Mouse (Mus musculus) hindbrain, embryonic 12.5 days (tissue): ENCODE data around the gene Aldh3b3. TPM values are rescaled to one million over a fixed set of nuclear protein-coding genes. Genes with fewer than 3 reads are reported as not detected.

ENCODE experiments used
- ATAC-seq: fragments of 200-750 bp; cut with Nextera tagmentation; 2 replicates; pipeline ENCODE4 v1.8.0; 2017; ENCODE audit warnings: moderate TSS enrichment; ENCODE audit not compliant: low FRiP score
- H3K27ac ChIP-seq: fragments of 300-500 bp; sonication (generic); 2 replicates; pipeline ENCODE4 v1.5.1; 2016; ENCODE audit warnings: mild to moderate bottlenecking
- H3K27me3 ChIP-seq: fragments of 300-500 bp; sonication (generic); 2 replicates; pipeline ENCODE4 v1.6.1; 2016; ENCODE audit warnings: mild to moderate bottlenecking
- H3K36me3 ChIP-seq: fragments of 300-500 bp; sonication (generic); 2 replicates; pipeline ENCODE4 v1.6.1; 2016; ENCODE audit warnings: mild to moderate bottlenecking
- H3K4me1 ChIP-seq: fragments of 300-500 bp; sonication (generic); 2 replicates; pipeline ENCODE4 v1.6.1; 2016
- H3K4me2 ChIP-seq: fragments of 300-500 bp; sonication (generic); replicated peaks from 2 replicates; pipeline ENCODE4 v1.6.1; 2016; ENCODE audit warnings: mild to moderate bottlenecking
- H3K4me3 ChIP-seq: fragments of 300-500 bp; sonication (generic); 2 replicates; pipeline ENCODE4 v1.5.1; 2016; ENCODE audit warnings: mild to moderate bottlenecking
- H3K9ac ChIP-seq: fragments of 300-500 bp; sonication (generic); 2 replicates; pipeline ENCODE4 v1.6.1; 2016; ENCODE audit warnings: mild to moderate bottlenecking, moderate library complexity
- H3K9me3 ChIP-seq: fragments of 300-500 bp; sonication (generic); replicated peaks from 2 replicates; pipeline ENCODE4 v1.6.1; 2016; ENCODE audit warnings: mild to moderate bottlenecking
- WGBS: fragments of 180-500 bp; shearing (Covaris S2); methylation state at CpG from one replicate; pipeline ENCODE4 v1.1.7; 2016; 5-methylcytosine and 5-hydroxymethylcytosine counted together
- polyA plus RNA-seq: library from polyadenylated mRNA; unstranded; fragments of >200 nt; fragmentation: Nextera tagmentation; extraction: Ambion mirVana; gene quantifications from 2 replicates; pipeline ENCODE4 v1.2.1, GENCODE M21; 2016

The Aldh3b3 gene
- polyA plus RNA-seq, 1 experiment from 2014 or later, result not detected

DNA sequence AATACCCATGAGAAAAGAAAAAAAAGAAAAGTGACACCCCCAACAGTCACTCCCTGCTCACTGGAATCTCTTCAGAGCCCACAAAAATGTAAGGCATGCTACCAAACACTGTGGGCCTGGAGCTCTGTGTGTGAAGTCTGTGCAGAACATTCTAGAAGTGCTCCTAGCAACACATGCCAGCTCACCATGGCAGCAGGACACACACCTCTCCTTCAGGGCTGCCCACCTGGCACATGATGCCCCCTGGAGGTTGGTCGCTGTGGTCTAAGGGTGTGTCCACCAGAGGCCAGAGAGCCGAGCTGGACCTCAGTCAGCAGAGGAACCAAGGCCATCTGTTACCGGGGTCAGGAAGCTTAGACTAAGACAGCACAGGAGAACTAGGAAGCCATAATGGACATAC is 32.2 kb upstream of the Aldh3b3 start:
- 76% methylated on average over 3 of the region's 3 CpGs for WGBS
- Histone ChIP-seq H3K27ac (no peak overlapping the region), H3K4me2 (no peak overlapping the region), H3K4me1 (peaks cover 15% of the 10 kb centered on the region), H3K4me3 (no peak overlapping the region), H3K9me3 (no peaks in the 10 kb centered on the region), H3K36me3 (no peaks in the 10 kb centered on the region), H3K27me3 (no peaks in the 10 kb centered on the region), H3K9ac (no peak overlapping the region)
- ATAC-seq, result no peak

DNA sequence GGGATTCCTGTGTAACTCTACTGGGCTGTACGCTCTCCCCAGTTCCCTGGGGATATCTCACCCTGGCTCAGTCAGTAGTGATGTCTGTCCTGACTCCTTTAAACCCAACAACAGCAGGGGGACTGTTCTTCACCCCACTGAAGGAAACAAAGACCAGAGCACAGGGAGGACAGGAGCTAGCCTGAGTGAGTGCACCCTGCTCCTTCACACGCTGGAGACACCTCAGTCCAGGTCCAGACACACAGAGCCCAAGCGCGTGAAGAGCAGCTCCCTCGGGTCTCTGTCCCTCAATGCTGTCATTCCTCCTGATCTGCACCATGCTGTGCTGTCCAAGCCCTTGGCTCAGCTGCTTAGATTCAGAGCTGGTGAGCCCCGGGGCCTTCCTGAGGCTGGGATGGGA is 31.8 kb upstream of the Aldh3b3 start:
- ATAC-seq, result no peak
- WGBS, result 62% methylated on average over 6 of the region's 6 CpGs
- Histone ChIP-seq H3K9ac (no peak overlapping the region), H3K4me3 (no peak overlapping the region), H3K36me3 (no peaks in the 10 kb centered on the region), H3K4me1 (peaks cover 15% of the 10 kb centered on the region), H3K9me3 (no peaks in the 10 kb centered on the region), H3K27me3 (no peaks in the 10 kb centered on the region), H3K4me2 (no peak overlapping the region), H3K27ac (no peak overlapping the region)

DNA sequence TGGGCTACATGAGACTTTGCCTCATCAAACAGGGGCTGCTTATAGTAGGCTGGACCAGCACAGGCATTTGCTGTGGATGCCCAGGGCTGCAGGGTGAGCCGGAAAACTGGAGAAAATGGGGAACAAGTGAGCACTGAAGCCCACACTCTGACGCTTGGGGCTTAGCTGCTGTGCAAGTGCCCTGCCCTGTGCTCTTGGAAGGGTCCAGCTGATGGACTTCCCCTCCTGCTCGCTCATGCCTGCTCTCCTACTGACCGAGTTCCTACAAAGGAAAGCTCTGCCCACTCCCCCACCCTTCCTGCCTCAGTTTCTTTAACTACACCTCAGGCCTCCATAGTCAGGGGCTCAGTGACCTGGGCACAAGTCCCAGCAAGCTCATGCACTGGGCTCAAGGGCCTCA is 30.5 kb upstream of the Aldh3b3 start:
- Histone ChIP-seq H3K27me3 (no peaks in the 10 kb centered on the region), H3K4me1 (peaks cover 15% of the 10 kb centered on the region), H3K4me3 (no peak overlapping the region), H3K36me3 (no peaks in the 10 kb centered on the region), H3K4me2 (no peak overlapping the region), H3K27ac (no peak overlapping the region), H3K9ac (no peak overlapping the region), H3K9me3 (no peaks in the 10 kb centered on the region)
- no peak for ATAC-seq
- 86% methylated on average over 4 of the region's 4 CpGs for WGBS

DNA sequence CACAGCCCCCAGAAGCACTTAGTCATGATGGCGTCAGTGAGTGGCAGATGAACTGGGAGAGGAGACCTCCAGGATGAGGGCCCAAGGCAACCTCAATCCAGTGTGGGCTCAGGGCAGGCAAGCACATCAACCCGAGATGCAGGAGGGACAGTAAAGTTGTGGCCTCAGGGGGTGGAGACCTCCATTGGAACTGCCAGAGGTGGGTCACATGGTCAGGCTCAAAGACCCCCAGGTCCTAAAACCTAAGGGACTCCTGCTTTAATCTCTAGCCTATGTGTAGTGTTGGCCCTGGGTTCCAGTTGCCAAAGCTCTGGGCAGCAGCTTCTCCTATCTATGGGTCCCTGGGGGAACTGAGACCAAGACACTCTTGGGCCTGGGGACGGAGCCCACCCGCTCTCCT is 29.7 kb upstream of the Aldh3b3 start:
- no peak overlapping the region for H3K27ac ChIP-seq
- 73% methylated on average over 4 of the region's 4 CpGs for WGBS

DNA sequence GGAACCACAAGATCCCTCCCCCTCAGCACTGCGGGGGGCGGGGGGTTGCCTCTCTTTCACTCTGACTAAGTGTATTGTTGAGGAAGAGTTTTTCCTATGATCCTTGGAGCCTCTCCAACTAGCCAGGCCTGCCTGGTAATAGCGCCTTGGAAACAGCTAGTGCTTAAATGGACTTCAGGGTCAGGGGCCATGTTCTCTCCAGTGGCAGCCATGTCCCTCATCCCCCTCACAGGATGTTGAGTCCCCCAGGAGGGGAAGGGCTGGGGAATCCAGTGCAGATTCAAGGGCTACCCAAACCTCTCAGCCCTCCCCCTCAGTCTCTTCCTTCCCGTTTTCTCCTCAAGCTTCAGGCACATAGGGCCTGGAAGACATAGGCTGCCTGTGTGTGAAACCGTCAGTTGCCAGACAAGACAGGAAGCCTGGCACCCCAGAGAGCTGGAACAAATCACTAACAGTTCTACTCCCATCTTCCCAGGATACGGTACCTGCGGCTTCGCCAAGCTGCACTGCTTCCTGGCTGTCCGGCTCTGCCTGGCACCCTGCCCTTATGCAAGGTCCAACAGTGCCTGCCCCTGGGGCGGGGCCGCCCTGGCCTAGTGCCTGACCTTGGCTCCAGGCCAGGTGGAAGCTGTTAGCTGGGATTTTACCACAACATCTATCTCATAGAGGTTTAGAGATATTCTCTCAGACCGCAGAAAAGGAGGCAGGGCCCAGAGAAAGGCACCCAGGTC is 29.1 kb upstream of the Aldh3b3 start, which contains the start of gene Aldh3b1:
Aldh3b1 (minus strand) TSS at position 598 of the 731 bp plus-strand sequence.
- no peaks in the 10 kb centered on the region for H3K9me3 ChIP-seq
- 58% methylated on average over 12 of the region's 12 CpGs for WGBS
- peak within 1 kb of the TSS; percentile 61; the same call in 1 of the 2 replicates for H3K27ac ChIP-seq
- H3K27me3 ChIP-seq, result no peaks in the 10 kb centered on the region
- peak; percentile 43; the same call in 1 of the 2 replicates for ATAC-seq
- H3K36me3 ChIP-seq, result no peaks in the 10 kb centered on the region
- H3K4me1 ChIP-seq, result peaks cover 12% of the 10 kb centered on the region
- H3K9ac ChIP-seq, result no peak within 1 kb of the TSS
- H3K4me2 ChIP-seq, result no peak within 1 kb of the TSS
- H3K4me3 ChIP-seq, result no peak within 1 kb of the TSS

More for the DNA sequence above, 29.7 kb upstream of the Aldh3b3 start:
- no peak for ATAC-seq
- Histone ChIP-seq H3K27me3 (no peaks in the 10 kb centered on the region), H3K9ac (no peak overlapping the region), H3K4me1 (peaks cover 12% of the 10 kb centered on the region), H3K36me3 (no peaks in the 10 kb centered on the region), H3K9me3 (no peaks in the 10 kb centered on the region), H3K4me3 (no peak overlapping the region), H3K4me2 (no peak overlapping the region)

DNA sequence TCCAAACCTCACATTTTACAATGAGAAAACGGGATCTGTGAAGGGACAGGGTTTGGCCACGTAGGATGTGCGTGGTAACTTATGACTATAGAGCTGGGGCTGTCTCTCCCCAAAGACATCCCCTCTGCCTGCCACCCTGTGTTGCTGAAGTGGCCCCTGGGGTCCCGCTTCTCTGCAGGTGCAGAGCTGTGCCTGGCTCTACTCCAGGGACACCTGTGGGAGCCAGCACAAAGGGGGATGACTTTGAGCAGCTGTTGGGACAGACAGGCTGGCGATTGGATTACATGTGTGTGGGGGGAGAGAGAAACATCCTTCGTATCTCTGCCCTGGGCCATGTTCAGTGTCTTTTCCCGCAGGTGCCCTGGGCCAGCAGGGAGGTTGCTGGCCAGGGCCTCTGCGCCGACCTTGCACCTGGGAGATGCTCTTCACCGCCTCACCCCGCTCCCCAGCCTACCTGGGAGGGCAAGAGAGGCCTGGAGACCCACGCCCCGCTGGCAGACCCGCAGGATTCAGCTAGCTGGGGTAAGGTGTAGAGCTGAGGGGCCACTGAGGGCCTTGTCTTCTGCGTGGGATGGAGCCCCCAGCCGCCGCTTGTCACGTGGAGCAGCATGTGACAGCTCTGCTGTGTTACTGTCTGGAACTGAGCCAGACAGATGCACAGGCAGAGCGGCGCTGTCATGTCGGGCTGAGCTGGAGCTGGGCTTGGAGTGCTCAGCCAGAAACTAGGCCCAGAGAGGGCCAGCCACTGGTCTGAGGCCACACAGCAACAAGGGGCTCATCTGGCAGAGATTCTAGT is 28.0 kb upstream of the Aldh3b3 start:
- ATAC-seq, result no peak
- Histone ChIP-seq H3K36me3 (no peaks in the 10 kb centered on the region), H3K27me3 (peaks cover 6% of the 10 kb centered on the region; the same call in 1 of the 2 replicates), H3K4me2 (no peak overlapping the region), H3K9ac (no peak overlapping the region), H3K4me1 (peaks cover 17% of the 10 kb centered on the region), H3K9me3 (no peaks in the 10 kb centered on the region), H3K4me3 (no peak overlapping the region), H3K27ac (no peak overlapping the region)
- WGBS, result 72% methylated on average over 21 of the region's 21 CpGs

DNA sequence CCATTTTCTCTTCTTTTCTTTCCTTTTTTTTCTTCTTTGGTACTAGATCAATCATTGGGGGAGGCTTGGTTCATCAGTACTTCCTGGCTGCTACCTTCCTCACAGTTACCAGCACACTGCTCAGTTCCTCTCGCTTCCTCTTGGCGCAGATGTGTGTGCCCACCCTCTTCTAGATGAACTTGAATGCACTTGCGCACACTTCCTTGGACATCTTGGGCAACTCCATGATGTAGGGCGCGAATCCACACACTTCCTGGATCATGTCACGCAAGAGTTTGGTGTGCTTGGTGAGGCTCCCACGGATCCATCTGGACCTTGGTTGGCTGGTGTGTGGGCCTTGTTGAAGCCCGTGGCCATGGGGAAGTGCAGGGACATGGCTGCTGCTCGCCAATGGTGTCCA is 26.7 kb upstream of the Aldh3b3 start:
- ATAC-seq, result no peak
- Histone ChIP-seq H3K9ac (no peak overlapping the region), H3K4me1 (peaks cover 27% of the 10 kb centered on the region), H3K4me2 (no peak overlapping the region), H3K9me3 (no peaks in the 10 kb centered on the region), H3K27me3 (peaks cover 15% of the 10 kb centered on the region), H3K36me3 (no peaks in the 10 kb centered on the region), H3K27ac (no peak overlapping the region), H3K4me3 (no peak overlapping the region)
- 92% methylated on average over 9 of the region's 9 CpGs for WGBS

DNA sequence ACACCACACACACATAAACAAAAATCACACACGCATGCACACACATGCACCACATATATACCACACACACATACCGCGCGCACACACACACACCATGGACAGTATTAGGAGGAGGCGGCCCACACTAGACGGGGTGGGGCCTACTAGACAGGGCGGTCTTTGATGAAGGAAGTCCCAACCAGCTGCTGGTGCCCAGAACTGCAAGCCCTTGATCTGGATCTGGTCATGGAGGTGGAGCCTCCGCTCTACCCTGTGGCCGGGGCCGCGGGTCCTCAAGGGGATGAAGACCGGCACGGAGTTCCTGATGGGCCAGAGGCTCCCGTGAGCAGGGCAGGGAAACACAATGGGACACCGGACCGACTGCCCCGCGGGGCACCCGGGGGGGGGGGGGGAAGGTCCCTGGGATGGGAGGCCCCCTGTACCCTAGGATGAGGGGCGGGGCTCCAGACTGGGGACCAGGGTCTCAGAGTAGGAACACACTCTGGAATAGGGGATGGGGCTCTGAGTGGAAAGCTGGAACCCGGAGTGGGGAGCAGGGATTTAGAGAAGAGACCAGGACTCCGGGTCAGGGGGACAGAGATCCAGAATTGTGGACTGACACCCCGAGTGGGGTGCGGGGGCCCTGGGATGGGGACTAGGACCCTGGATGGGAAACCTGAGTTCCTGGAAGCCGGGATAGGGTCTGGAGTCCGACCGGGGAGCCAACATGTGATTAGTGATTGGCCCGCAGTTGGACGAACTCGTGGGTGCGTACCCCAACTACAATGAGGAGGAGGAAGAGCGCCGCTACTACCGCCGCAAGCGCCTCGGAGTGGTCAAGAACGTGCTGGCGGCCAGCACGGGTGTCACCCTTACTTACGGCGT is 23.2 kb upstream of the Aldh3b3 start, which contains the start of gene Unc93b1:
Unc93b1 (plus strand) TSS at position 155 of the 864 bp plus-strand sequence.
- Histone ChIP-seq H3K4me2 (peak within 1 kb of the TSS; percentile 79), H3K4me1 (peaks cover 15% of the 10 kb centered on the region), H3K9me3 (no peaks in the 10 kb centered on the region), H3K9ac (peak within 1 kb of the TSS; percentile 61), H3K27ac (no peak within 1 kb of the TSS), H3K27me3 (peaks cover 20% of the 10 kb centered on the region), H3K36me3 (no peaks in the 10 kb centered on the region), H3K4me3 (peak within 1 kb of the TSS; percentile 37)
- WGBS, result 7% methylated on average over 37 of the region's 42 CpGs
- ATAC-seq, result peak; percentile 71

DNA sequence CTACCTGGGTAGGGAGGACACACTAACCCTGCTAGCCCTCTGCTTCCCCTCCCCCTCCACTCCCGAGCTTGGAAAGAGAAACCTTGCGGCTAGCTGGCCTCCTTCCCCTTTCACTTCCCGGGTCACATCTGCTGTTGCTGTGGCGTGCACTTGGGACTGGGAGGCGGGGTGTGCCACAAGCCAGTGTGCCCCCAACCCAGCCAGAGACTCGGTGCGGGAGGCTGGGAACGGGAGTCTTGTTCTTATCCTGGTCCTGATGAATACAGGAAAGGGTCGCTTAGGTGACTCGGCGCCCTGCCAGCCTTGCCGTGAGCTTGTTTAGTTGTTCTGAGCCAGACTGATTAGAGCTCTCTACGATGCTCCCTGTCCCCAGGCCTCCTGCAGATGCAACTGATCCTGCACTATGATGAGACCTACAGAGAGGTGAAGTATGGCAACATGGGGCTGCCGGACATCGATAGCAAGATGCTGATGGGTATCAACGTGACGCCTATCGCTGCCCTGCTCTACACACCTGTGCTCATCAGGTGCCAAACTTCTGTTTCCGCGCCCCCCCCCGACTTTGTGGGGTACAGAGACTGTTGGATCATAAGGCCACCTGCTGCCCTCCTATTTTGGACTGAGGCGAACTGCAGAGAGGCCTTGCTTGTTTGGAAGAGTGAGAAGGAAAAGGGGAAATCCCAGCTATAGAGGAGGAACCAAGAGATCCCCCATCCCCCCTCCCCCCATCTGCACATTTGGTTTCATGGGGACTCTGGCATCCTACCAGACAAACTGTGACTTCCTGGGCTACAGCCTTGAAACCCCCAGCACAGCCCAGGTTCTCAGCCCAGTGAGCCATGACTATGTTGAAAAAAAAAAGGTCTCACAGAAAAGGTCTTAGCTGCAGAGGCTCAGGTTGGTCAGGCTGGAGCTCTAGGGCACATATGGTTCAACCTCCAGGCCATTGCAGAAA is 22.3 kb upstream of the Aldh3b3 start:
- Histone ChIP-seq H3K4me2 (peak overlapping the region; percentile 79), H3K27ac (no peak overlapping the region), H3K36me3 (no peaks in the 10 kb centered on the region), H3K4me1 (peaks cover 15% of the 10 kb centered on the region), H3K9ac (peak overlapping the region; percentile 61), H3K27me3 (peaks cover 20% of the 10 kb centered on the region), H3K9me3 (no peaks in the 10 kb centered on the region), H3K4me3 (peak overlapping the region; percentile 37)
- no peak for ATAC-seq
- WGBS, result 10% methylated on average over 22 of the region's 22 CpGs

DNA sequence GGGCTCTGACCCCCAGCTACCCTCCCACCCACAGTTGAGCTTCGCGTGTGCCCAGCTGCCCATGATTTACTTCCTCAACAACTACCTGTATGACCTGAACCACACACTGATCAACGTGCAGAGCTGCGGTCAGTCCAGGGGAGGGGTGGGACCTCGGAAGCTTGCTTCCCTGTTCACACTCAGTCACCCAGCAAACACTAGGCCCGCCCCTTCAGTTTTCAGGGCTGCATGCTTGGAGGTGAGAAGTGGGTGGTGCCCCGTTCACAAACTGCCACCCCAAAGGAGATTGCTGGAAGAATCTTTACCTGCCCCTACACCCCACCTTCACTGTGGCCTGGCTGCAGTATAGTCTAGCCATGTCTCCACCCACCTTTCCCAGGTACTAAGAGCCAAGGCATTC is 16.1 kb upstream of the Aldh3b3 start:
- H3K4me2 ChIP-seq, result no peak overlapping the region
- ATAC-seq, result no peak
- H3K4me1 ChIP-seq, result 0 out of 2 replicates have a peak, but pooled peaks cover 2% of the 10 kb centered on the region
- H3K27me3 ChIP-seq, result peaks cover 12% of the 10 kb centered on the region
- 91% methylated on average over 7 of the region's 7 CpGs for WGBS
- H3K9ac ChIP-seq, result no peak overlapping the region
- H3K9me3 ChIP-seq, result no peaks in the 10 kb centered on the region
- H3K36me3 ChIP-seq, result no peaks in the 10 kb centered on the region
- H3K4me3 ChIP-seq, result no peak overlapping the region
- no peak overlapping the region for H3K27ac ChIP-seq
